Mouse (Mus musculus) ZHBTc4 (cell line): Measurements from ENCODE around the gene Sigirr.

Experiments
- DNase-seq: peaks from one replicate; pipeline ENCODE4 v3.0.0-alpha.2; 2011; ENCODE audit warnings: low read depth, low spot score

The Sigirr gene

DNA sequence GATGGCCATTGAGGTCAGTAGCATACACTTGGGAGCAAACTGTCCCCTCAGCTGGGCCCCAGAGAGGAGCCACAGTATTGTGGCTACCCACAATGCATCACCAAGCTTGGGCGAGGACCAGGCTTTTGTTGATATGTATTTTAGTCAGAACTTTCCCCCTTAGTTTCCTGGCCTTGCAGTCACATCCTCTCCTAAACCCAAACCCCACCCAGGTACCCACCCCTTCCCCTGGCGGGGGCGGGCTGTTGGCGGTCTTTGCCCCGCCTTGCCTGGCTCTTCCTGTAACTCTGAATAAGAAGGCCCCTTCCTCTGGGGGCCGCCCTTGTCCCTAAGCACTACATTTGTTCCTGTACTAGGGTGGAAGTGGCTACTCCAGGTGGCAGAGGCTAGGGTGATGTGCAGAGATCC, 3.7 kb downstream of the Sigirr start:
- DNase-seq, result peak; percentile 89

DNA sequence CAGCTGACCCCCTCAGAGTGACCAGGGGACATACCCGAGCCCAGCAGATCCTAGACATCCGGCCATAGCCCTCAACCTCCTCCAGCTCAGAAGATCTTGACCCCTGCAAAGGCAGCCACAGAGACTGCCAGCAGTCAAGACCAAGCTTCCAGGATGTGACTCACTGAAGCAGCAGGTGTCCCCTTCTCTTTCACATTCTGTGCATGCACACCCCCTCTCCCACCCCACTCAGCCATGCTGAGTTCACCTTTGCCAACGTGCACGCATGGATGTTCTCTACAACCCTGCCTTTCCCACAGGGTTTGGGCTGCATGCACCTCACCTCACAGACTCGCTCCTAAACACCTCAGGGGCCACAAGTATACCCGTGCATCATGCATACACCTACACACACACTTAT, 4.4 kb downstream of the Sigirr start:
- peak; percentile 25 for DNase-seq

DNA sequence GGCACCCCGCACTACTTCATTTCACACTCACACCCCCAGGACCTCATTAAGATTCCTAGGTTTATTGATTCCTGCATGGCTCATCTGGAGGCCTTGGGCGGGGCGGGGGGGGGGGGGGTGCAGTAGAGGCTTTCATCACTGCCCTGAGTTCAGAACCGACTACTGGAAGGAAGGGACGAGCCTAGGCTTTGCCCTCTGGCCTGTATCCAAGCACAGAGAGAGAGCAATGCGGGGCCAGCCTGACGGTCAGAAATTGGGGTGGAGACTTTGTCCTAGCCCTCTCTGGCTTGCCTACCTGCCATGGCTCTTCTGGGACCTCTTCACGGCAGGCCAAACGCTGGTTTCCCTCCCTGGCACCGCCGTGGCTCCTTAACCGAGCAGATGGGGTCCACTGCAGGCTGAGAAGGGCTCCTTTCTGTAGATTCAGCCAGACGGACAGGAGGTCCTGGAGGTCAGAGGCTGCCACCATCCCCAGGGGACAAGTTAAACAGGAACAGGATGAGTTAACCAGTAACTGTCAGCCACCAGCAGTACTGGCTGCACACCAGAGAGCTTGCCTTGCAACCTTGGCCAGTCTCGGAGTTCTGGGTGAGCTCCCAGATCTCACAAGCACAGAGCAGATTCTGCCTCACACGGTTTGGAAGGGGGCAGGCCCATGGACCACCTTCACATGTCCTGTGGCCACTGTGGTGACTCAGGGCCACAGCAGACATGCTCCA, 5.7 kb downstream of the Sigirr start:
- no peak for DNase-seq

DNA sequence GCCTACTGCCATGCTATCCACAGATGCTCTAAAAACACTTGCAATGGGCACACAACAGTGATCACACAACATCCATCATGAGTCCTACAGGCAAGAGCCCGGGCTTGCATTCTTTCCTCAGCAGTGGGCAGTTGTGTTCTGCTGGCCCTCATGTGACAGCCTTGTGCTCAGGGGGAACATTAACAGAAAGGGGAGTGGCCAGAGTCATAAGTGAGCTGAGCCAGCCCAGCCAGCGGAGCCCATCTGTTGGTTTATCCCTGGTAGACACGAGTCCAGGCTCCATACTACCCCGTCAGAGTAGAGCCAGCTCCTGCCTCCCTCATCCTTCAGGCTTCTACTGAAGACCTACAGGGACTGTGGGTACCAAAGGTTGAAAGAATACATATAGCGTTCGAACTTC, 6.4 kb downstream of the Sigirr start:
- DNase-seq, result no peak

DNA sequence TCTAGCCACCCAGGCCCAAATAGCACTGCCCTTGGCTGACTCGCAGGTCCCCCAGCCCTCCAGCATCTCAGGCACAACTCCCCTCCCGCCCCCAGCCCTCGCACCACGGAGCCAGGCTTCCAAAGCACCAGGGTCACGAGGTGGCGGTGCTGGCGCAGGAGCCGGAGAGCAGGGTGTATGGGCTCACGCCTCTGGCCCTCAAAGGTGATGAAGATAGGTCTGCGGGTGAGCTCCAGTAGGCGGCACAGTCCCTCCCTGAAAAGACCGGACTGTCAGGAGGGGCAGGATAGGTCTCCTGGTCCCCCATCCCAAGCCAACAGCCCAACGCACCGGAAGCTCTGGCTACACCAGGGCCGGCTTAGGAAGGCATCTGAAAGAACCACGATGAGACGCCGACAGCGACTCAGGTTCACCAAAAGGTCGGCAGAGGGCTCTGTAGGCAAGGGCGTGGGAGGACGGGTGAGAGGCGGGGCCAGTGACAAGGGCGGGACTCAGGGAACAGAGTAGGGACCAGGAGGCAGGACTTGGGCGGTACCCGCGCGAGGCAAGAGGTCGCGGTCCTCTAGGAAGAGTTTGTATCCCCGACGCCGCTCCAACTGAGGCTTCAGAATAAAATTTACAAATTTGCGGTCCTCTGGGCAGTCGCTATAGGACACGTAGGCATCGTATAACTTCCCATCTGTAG, 8.2 kb downstream of the Sigirr start:
- peak; percentile 97 for DNase-seq

DNA sequence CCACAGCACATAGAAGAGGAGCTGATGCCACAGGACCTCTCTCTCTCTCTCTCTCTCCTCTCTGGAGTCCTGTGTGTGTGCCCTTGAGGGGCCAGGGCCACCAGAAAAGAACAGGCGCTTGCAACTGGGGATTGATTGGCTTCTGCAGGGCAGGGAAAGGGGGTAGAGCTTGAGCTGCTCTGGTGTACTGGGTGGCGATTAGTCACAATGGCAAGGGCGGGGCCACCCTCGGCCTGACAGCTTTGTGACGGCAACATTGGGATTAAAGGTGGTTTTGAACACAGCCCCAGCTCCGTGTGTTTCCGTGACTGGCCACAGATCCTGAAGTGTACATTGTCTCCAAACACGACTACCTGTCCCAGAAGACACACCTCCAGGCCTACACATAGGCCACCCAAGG, 10.1 kb downstream of the Sigirr start:
- DNase-seq, result no peak

DNA sequence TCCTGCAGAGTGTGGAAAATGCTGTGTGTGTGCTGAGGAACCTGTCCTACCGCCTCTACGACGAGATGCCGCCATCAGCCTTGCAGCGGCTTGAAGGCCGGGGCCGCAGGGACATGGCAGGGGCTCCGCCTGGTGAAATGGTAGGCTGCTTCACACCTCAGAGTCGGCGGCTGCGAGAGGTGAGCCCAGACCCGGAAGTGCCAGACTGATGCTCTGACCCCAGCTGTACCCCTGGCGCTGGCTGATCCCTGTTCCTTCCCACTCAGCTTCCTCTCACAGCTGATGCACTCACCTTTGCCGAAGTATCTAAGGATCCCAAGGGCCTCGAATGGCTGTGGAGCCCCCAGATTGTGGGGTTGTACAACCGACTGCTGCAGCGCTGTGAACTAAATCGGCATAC, 11.9 kb downstream of the Sigirr start:
- DNase-seq, result no peak

DNA sequence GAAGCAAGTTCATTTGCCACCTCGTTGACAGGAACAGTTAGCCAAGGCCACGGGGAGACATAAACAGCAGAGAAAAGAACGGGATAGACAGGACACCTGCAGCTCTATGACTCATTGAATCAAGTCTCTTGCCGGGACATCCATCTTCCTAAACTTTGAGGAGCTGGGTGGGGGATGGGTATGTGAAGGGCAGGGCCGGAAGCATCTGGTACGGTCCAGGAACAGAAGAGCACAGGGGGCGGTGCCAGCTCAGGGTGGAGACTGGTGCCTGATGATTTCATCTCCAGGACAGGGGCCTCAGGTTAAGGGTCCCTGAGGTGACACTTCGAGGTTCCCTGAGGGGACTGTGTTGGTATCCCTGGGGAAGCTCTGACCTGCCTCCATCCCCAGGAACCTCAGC, 12.5 kb downstream of the Sigirr start:
- peak; percentile 64 for DNase-seq

DNA sequence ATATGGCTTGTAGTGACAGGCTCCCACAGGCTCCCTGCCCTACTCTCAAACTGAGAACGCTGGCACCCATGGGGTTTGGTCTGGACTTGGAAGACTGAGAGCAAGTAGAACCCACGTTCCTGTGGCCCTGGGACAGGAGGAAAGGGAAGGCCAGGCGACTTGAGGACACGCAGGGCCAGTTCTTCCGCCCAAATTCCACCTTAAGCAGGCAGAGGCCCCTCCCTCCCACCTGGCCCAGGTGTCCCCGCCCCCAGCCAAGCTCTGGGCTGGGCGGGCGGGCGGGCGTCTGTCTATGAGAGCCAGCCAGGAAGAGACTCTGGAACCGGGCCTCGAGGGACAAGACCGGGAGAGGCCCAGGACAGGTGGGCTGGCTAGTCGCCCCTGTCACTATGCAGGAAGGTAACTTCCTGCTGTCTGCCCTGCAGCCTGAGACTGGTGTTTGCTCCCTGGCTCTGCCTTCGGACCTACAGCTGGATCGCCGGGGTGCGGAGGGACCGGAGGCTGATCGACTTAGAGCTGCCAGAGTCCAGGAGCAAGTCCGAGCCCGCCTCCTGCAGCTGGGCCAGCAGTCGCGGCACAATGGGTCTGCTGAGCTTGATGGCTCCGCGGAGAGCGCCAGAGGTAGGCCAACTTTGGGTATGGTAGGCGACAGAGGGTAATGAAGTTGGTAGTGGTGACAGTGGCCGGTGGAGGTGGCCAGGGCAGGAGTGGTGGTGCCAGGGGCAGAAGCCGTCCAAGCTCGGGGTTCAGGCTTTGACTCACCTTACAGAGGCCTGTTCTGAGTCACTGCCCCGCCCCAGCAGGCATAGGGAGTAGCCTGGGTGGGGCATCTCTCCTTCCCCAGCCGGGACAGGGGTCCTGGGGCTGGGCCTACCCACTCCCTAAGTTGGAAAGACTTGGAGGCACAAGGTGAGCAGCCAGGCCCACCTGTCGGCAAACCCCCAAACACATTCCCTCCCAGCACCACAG, 20.6 kb downstream of the Sigirr start:
- no peak for DNase-seq

DNA sequence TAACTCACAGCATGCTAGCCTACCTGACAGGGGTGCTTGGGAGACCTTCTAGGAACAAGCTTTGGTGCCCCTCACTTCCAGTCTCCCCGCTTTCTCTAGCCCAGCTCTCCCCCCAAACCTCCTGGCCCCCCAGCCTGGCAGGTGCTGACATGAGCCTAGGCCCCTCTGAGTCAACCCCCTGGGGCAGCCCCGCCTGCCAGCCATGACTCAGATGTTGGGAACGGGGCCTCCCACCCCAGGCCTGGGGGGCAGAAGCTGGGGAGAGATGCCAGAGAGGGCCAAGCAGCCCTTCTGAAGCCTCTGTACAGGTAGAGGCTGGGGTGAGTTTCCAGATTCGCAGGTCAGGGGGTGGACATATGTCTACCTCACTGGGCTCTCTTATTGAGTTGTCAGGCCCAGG, 21.5 kb downstream of the Sigirr start:
- DNase-seq, result no peak

DNA sequence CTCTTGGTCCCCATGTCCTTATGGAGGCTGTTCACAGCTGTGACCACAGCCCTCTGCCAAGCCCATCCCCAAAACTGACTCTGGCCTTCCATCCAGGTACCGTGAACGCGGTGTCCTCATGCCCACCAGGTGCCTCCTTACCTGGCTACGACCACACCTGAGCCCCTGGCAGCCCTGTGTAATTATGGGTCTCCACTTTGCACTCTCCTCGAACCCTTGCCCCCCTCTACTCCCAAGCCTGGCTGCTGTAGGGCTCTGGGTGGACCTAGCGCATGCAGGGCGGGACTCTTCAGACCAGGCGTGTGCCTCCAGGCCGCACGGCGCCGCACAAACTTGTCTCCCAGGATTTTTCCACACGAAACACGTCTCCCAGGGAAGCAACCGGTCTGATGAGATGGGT, 22.5 kb downstream of the Sigirr start, which contains the start of gene Pkp3:
Pkp3 (plus strand) TSS at position 378 of the 400 bp plus-strand sequence.
- DNase-seq, result no peak

DNA sequence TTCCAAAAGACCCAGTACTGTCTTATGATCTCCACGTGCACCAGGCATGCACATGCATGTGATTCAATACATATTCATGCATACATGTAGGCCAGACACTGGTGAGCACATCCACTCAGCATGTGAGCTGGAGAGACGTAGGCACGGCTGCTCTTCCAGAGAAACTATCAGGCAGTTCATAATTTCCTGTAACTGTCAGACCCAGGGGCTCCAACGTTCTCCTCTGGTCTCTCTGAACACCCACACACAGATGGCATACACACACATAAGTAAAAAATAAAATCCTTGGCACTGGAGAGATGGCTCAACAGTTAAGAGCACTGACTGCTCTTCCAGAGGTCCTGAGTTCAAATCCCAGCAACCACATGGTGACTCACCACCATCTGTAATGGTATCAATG, 26.6 kb downstream of the Sigirr start:
- no peak for DNase-seq

DNA sequence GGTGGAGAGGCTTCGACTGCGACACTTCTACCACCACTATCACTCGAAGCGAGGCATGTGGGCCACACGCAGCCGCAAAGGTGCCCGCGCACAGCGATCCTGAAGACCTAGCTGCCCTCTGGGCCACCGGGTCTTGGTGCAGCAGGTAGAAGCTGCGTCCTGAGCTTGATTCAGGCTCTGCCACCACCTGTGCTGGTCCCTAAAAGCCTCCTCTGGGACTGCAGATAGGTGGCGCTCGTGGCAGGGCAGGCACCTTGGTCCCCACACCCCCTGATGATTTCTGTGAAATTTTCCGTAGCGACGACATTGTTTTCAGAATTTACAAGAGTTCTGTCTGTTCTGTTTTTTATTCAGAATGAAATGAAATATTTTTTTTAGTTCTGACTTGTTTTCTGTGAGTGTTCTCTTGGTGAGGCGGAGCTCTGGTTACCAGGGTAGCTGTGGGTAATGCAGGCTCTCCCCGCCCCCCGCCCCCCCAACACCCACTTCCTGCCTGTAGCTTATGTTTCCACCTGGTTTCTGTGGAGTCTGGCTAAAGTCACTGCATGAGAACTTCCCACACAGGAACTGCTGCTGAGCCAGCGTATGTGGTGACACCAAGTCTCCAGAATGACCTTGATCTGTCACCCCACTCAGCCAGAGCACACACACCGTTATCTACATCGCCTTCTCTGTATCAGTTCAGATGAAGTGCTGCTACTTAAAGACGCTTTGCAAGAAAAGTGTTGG, 28.2 kb downstream of the Sigirr start:
- DNase-seq, result peak; percentile 70

DNA sequence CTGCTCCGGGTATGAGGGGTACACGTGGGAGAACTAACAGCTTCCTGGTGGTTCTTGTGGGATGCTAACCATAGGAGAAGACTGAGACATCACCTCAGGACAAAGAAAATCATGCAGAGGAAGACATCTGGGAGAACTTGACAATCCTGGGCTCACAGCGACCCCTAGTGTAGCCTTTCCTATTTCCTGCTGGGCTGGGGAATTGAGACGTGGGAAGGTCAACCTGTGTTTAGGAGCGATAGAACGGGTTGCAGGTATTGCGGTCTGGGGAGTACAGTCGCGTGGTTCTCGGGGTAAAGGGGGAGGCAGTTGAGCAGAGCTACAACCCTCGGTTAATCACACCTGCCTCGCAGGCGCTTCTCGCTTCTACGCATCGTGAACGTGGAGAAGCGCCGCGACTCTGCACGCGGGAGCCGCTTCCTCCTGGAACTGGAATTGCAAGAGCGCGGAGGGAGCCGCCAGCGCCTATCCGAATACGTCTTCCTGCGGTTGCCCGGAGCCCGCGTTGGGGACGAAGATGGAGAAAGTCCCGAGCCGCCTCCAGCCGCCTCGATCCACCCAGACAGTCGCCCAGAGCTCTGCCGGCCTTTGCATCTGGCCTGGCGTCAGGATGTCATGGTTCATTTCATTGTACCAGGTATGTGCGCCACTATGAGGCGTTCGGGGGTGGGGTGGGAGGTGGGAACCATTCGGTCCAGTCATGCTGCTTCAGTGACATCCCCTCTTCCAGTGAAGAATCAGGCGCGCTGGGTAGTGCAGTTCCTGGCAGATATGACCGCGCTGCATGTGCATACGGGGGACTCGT, 30.1 kb downstream of the Sigirr start:
- DNase-seq, result peak; percentile 93

DNA sequence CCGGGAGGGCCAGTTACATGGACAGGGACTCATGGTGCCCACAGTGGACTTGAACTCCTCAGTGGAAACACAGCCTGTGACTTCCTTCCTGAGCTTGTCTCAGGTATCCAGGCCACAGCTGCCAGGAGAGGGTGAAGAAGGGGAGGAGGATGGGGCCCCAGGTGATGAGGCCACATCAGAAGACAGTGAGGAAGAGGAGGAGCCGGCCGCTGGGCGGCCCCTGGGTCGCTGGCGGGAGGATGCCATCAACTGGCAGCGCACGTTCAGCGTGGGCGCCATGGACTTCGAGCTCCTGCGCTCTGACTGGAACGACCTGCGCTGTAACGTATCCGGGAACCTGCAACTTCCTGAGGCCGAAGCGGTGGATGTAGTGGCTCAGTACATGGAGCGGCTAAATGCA, 32.0 kb downstream of the Sigirr start:
- DNase-seq, result no peak

DNA sequence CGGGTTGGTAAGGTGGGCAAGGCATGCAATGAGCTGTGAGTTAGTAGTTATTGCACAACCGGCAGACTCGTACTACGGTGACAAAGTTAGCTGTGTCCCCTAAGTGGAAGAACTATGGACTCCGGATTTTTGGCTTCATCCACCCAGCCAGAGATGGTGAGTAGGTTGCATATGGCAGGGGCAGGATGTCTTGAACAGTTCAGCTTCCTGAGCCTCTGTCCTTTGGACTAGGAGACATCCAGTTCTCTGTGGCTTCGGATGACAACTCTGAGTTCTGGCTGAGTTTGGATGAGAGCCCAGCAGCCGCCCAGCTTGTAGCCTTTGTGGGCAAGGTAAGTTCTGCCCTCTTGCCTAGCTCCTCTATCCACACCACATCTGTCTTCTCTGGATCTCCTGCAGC, 35.8 kb downstream of the Sigirr start:
- no peak for DNase-seq

DNA sequence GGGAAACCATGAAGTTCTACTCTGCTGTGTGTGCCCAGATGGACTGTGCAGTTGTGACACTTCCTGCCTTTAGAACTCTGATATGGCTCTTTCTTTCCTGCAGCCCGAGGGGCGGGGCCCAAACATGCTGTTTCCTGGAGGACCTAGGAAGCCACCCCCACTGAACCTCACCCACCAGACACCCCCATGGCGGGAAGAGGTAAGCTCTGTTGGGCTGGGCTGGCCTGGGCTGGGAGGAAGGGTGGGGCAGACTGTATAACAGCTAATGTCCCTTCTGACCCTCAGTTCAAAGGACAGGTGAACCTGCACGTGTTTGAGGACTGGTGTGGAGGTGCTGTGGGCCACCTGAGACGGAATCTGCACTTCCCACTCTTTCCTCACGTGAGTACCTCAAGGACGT, 36.2 kb downstream of the Sigirr start:
- DNase-seq, result peak; percentile 68

DNA sequence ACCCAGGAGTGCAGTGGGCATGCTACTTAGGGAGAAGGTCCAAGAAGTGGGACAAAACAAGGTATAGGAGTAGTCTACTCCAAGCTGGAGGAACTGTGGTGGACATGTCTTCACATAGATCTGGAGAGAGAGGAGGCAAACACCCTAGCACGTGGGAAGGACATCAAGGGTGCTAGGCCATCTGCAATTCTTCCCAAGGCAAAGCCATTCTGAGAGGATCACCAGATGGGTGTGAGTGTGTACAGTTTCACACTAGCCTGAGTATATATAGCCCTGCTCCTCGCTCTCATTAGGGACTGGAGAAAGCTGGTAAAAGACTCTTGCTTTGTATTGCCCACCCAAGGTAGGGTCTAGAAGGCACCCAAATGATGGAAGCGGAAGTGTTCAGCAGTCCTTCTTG, 37.0 kb downstream of the Sigirr start:
- DNase-seq, result no peak

DNA sequence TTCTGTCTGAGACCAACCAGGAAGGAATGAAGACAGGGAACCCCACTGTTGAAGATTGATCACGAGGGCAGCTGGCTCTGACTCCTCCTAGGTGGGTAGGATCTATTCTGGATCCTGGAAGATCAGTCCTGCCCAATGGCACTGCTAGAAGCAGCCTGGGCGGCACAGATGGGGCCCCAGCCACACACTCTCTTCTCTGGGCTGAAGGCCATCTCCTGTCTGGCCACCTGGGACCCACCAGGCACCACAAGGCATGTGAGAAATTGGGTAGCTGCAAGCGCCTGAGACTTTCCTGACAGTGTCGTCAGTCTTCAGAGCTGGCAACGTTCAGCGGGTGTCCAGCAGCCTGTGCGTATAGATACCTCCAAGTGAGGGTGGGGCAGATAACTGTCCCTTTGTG, 37.8 kb downstream of the Sigirr start:
- no peak for DNase-seq

DNA sequence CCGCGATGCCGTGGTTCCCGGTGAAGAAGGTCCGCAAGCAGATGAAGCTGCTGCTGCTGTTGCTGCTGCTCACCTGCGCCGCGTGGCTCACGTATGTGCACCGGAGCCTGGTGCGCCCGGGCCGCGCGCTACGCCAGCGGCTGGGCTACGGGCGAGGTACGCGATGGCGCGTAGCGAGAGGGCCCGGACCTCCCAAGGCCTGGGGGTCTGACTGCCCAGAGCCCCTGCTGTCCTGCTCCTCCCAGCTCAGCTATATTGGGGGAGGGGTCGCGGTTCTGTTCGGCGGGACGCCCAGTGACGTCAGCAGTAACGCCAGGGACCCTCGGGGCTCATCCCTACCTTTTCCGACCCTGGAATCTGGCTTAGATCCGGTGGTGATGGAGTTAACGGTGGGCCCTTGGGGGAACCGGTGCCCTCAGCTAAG, 39.1 kb downstream of the Sigirr start:
- peak; percentile 43 for DNase-seq
